Mouse (Mus musculus) right cerebral cortex, postnatal 14 days (tissue): ENCODE measurements around the gene Cblc.
"Not testable (repeated sequence)": the region's sequence is repeated elsewhere in the genome, so short reads cannot be mapped to it uniquely, and the experiment has no call there.

Experiments
- DNase-seq: peaks from one replicate; pipeline ENCODE4 v3.0.0; 2022

Cblc gene

DNA sequence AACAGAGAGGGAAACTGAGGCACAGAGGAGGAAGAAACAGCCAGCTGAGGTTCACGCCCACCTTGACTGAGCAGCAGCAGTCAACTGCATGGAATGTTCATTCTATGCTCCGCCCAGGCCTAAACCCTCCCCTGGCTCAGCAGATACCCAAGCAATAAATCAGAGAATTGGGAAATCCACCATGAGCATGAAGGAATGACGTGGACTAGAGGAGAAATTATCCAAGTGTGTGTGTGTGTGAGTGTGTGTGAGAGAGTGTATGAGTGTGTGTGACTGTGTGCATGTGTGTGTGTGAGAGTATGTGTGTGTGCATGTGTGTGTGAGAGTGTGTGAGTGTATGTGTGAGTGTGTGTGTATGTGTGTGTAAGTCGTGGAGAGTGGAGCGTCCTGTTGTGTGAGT, 21.8 kb upstream of the Cblc start:
- no peak for DNase-seq

- DNase-seq: peak; percentile 33
Observed at GRCm38 (mm10) chr7:19817382-19818105, 20.9 kb upstream of the Cblc start.

GRCm38 (mm10) chr7:19816224-19816771, 19.7 kb upstream of the Cblc start:
- DNase-seq: peak; percentile 68

DNA sequence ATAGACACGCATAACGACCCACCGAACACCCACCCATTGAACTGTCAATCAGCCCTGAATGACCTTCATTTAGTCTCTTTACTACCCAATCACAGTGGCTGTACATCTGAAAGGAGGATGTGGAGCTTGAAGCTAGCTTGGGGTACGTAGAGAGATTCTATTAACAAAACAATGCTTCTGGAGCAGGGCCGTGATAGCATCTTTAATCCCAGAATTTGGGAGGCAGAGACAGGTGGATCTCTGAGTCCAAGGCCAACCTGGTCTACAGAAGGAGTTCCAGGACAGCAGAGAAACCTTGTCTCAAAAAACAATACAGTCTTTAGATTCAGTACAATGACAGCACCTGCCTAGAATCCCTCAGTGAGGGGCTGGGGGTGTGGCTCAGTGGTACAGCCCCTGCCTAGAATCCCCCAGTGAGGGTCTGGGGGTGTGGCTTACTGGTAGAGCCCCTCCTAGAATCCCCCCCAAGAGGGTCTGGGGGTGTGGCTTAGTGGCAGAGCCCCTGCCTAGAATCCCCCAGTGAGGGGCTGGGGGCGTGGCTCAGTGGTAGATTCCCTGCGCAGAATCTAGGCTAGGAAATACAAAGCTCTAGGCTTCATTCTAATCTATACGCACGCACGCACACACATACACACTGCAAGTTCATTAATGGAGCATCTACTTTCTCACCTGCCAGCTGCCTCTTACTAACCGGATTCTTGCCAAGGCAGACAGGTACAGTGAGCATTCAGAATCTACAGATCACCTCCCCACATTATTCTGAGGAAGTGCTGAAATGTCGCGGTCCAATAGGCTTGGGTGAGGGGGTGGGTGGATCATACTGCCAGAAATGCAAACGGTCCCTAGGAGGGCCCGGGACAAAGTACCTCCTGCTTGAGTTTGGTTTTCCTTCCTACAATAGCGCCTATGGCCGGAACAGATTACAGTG, 19.0 kb upstream of the Cblc start:
- no peak for DNase-seq

DNA sequence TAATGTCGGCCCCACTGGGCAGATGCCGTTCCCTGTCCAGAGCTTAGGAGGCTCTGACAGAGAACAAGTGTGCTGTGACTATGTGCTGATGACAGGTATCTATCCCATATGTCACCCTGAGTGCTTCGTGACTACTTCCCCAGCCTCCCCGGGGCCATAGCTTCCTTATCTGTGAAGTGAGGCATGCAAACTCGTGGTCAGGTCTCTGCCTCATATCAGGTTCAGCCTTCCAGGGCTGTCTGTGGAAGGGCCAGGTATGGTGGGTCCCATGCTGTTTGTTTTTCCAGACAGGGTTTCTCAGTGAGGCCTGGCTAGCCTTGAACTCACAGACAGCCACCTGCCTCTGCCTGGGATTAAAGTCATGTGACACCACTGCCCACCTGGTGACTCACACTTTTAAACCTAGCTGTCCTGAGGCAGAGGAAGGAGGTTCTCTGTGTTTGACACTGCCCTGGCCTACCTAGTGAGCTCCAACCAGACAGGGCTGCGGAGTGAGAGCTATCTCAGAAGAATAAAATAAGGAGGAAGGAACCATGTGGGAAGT, 17.0 kb upstream of the Cblc start:
- DNase-seq: no peak

DNA sequence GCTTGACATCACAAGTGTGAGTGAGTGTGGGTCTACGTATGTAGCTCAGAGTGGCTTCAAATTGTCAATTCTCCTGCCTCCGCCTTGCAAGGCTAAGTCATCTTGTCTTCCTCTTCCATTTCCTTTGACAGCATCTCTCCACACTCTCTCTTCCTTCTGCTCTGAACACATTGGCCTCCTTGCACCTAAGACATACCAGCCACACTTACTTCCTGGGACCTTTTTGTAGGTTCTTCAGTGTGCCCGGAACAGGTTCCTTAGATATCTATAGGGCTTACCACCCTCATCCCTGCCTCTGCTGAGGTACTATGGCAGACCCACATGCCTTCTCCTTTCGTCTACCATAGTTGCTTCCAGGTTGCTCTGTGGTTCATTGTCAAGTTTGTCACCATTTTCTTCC, 16.6 kb upstream of the Cblc start:
- no peak for DNase-seq

DNA sequence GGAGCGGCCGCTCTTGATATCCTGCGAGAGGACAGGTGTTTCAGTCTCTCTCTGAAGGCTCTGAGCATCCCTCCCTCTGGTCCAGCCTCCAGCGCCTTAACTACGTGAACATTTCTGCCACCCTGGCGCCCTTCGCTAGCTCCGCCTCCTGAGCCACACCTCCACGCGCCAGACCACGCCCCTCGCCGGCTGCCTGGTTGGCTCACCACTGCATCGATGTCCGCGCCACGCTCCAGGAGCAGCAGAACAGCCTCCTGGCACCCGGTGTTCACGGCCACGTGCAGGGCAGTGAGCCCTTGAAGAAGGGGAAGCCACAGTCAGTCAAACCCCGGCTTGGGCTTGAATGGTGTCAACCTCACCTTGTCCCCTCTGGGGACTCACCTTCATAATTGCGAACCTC, 14.5 kb upstream of the Cblc start:
- no peak for DNase-seq

DNA sequence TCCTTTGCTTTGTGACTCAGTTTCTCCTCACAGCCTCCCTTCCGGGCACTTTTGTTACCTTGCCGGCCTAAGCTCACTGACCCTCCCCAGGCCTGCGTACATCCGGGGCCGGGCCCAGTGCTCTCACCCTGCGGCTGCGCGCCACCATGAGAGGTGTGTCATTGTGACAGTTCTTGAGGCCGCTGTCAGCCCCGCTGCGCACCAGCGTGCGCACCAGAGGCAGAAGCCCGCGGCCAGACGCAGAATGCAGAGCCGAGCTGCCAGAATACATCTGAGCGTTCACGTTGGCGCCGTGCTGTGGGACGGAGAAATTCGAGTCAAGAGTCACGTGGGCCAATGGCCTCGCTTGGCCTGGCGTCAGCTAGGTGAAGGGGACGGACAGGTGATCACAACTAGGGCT, 12.8 kb upstream of the Cblc start:
- peak; percentile 38 for DNase-seq

DNA sequence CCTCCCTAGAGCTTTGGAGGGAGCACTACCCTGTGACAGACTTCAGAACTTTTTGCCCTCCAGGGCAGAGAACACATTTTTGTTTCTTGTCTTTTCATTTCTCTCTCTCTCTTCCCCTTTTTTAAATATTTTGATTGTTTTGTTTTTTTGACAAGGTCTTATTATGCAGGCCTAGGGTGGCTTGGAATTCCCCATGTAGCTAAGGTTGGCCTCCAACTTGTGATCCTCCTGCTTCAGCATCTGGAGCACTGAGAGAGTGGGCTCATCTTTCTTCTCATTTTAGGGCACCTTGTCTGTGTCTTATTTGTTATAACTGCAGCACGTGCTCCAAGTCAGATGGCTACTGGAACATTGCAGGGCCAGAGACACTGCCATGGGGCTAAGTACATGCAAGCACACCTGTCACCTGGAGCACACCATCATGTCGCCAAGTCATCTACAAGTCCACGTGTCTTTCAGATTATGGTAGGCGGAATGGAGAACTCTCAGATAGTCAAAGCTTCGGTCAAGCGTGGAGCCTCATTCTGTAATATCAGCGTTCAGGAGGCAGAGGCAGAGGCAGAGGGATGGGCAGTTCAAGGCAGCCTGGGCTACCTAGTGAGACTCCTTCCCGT, 9.9 kb upstream of the Cblc start:
- DNase-seq: no peak

DNA sequence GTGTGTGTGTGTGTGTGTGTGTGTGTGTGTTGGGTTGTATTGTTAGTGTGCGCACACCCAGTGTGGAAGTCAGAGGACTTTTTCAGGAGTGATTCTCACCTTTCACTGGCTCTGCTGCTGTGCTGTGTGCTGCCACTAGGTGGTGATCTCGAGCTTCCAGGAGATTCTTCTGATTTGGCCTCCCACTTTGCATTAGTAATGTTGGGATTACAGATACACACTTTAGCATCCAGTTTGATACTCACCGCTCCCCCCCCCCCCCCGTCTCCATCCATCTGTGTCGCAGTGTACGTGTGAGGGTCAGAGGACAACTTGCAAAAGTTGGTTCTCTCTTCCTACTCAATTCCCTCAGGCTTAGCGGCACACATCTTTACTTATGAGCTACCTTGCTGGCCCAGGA, 6.4 kb upstream of the Cblc start:
- peak; percentile 71 for DNase-seq

DNA sequence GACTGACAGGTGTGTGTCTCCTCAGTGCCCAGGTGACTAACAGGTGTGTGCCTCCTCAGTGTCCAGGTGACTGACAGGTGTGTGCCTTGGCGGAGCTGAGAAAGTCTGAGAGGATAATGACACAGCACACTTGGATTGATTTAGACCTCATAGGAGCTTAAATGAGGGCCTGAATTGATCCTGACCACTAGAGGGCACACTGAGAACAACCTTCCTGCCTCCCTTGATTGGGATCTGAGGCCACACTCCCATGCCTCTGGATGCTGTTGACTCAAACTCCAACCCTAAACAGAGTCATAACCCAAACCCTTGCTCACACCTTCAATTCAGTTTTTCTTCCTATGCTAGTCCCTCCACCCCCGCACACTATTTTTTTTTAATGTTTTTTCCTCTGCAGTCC, 4.2 kb upstream of the Cblc start:
- DNase-seq: no peak

DNA sequence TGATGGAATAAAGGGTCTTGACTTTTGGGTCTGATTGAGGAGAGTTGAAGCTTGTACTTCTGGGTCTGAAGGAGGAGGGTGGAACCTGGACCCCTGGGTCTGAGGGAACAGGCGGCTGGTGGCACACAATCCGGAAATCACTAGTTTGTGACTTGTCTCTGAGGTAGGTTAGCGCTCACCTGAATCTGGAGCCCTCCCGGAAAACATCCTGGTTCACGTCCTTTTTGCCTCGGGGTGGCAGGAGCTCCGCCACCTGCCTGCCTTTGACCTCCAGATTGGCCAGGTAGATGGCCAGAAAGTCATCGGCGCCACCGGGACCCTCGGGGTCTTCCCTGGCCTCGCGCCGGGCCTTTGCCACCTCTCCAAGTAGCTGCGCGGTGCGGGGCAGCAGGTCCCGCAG, 355 bp downstream of the Cblc start:
- DNase-seq: no peak

- no peak for DNase-seq
Observed at GRCm38 (mm10) chr7:19795236-19795635, 1.4 kb downstream of the Cblc start.

- DNase-seq: no peak
Observed at GRCm38 (mm10) chr7:19792701-19793630, 3.6 kb downstream of the Cblc start.

GRCm38 (mm10) chr7:19791504-19791903, 5.1 kb downstream of the Cblc start:
- DNase-seq: not testable (repeated sequence)

GRCm38 (mm10) chr7:19789904-19790347, 6.7 kb downstream of the Cblc start:
- DNase-seq: peak; percentile 92

- DNase-seq: no peak
Observed at GRCm38 (mm10) chr7:19785874-19786458, 10.6 kb downstream of the Cblc start.

DNA sequence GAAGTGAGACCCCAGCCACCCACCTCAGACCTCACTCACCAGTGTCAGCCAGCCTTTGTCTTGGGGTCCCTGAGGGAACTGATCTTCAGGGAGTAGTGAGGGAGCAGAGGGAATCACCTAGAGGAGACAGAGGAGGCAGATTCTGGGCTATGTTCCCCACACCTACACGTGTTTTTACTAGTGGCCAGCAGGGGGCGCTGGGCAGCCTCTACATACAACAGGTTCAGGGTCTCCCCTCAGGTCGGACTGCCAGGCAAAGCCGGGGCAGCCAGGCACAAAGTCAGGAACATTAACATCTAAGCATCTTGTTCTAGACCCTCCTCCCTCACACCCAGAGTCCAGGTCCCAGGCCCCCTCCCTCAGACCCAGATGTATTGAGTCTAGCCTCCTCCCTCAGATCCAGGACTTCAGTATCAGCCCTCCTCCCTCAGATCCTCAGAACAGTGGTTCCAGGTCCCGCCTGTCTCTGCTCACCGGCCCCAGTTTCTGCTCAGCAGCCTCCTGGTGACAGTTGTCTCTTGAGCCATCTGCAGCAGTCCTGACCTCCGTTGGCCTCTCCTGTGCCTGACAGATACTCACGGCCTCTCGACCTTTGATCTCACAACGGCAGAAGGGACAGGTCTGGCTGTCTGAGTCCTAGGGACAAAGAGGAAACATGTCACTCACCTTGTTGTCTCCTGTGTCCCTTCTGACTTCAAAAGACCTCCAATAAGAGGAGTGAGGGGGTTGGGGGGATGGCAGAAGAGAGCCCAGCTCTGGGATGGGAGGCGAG, 11.7 kb downstream of the Cblc start:
- no peak for DNase-seq

DNA sequence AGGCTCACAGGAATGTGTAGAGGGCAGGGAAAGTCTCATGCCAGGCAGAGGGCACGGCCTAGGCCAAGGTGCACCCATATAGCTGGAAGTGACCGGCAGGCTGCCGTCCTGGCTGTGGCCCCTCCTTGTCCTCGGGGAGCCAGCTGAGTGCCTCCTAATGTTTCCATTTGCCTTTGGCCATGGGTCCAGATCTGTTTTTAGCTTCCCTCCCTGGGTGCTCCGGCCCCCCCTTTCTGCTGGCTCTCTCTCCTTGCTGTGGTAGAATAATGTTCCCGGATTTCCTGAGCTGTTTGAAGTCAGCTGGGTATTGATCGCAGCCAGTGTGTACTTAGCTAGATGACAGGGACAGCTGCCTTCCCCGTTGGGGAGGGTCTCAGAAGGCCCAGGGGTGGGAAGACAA, 13.0 kb downstream of the Cblc start:
- no peak for DNase-seq

- DNase-seq: no peak
Observed at GRCm38 (mm10) chr7:19782645-19783044, 14.0 kb downstream of the Cblc start.

DNA sequence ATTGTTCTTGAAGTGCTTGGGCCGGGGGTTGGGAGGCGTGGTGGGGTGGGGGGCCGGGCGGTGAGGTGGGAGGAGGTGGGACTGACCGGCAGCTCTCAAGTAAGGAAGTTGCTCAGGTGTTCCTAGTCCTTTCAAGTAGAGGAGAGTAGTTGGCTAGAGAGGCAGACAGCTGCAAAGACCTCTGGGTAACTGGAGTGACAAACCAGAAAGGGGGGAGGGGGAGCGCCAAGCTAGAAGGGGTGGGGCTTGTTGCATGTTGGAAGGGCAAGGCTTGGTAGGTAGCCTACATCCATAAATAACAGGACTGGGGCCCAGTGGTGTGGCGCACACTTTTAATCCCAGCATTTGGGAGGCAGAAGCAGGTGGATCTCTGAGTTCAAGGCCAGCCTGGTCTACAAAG, 14.9 kb downstream of the Cblc start:
- no peak for DNase-seq
